Mouse (Mus musculus): ENCODE measurements at regions not wholly inside any gene's neighbourhood (a gene's known extent, or its start where the extent isn't known, plus 50 kb on each side); places are given as distances from the start of the nearest gene placed in this dataset.
A peak's percentile ranks its signal among the peaks of the same experiment; 100 is the strongest.

- Histone ChIP-seq H3K4me1 (peaks cover 10% of the 10 kb centered on the region), H3K9me3 (no peaks in the 10 kb centered on the region; the same call in 1 of the 2 replicates), H3K36me3 (no peaks in the 10 kb centered on the region), H3K9ac (no peak overlapping the region), H3K4me2 (no peak overlapping the region), H3K4me3 (no peak overlapping the region), H3K27me3 (no peaks in the 10 kb centered on the region), H3K27ac (no peak overlapping the region)
- WGBS: 46% methylated on average over 5 of the region's 5 CpGs
- no peak for ATAC-seq (ENCODE audit: insufficient number of reproducible peaks, insufficient read depth, low FRiP score, low TSS enrichment, low read depth)
Measured at GRCm38 (mm10) chr2:166227496-166227895, 72.0 kb upstream of the Sulf2 start.

GRCm38 (mm10) chr2:166226929-166227328 is 71.5 kb upstream of the Sulf2 start:
- 14% methylated on average over 3 of the region's 3 CpGs for WGBS
- no peaks in the 10 kb centered on the region for H3K36me3 ChIP-seq
- H3K9me3 ChIP-seq: no peaks in the 10 kb centered on the region; the same call in 1 of the 2 replicates
- no peaks in the 10 kb centered on the region for H3K27me3 ChIP-seq
- H3K4me3 ChIP-seq: no peak overlapping the region
- H3K27ac ChIP-seq: 0 out of 2 replicates have a peak overlapping the region, but pooled peaks have one; percentile 16
- ATAC-seq (ENCODE audit: insufficient number of reproducible peaks, insufficient read depth, low FRiP score, low TSS enrichment, low read depth): no peak
- H3K4me2 ChIP-seq: no peak overlapping the region
- H3K4me1 ChIP-seq: peaks cover 5% of the 10 kb centered on the region
- no peak overlapping the region for H3K9ac ChIP-seq

GRCm38 (mm10) chr2:166226331-166226730 is 70.9 kb upstream of the Sulf2 start:
- no peaks in the 10 kb centered on the region for H3K36me3 ChIP-seq
- no peak for ATAC-seq (ENCODE audit: insufficient number of reproducible peaks, insufficient read depth, low FRiP score, low TSS enrichment, low read depth)
- H3K4me1 ChIP-seq: peaks cover 4% of the 10 kb centered on the region; the same call in 1 of the 2 replicates
- H3K4me3 ChIP-seq: no peak overlapping the region
- 88% methylated on average over 2 of the region's 2 CpGs for WGBS
- no peak overlapping the region for H3K4me2 ChIP-seq
- H3K27me3 ChIP-seq: no peaks in the 10 kb centered on the region
- H3K27ac ChIP-seq: no peak overlapping the region
- no peak overlapping the region for H3K9ac ChIP-seq
- H3K9me3 ChIP-seq: no peaks in the 10 kb centered on the region; the same call in 1 of the 2 replicates

GRCm38 (mm10) chr2:166225354-166225753 is 69.9 kb upstream of the Sulf2 start:
- no peaks in the 10 kb centered on the region for H3K36me3 ChIP-seq
- H3K9ac ChIP-seq: no peak overlapping the region
- no peaks in the 10 kb centered on the region; the same call in 1 of the 2 replicates for H3K9me3 ChIP-seq
- no peak for ATAC-seq (ENCODE audit: insufficient number of reproducible peaks, insufficient read depth, low FRiP score, low TSS enrichment, low read depth)
- WGBS: 71% methylated on average over 9 of the region's 9 CpGs
- no peak overlapping the region for H3K4me3 ChIP-seq
- no peak overlapping the region for H3K27ac ChIP-seq
- H3K4me1 ChIP-seq: peaks cover 4% of the 10 kb centered on the region; the same call in 1 of the 2 replicates
- H3K27me3 ChIP-seq: no peaks in the 10 kb centered on the region
- no peak overlapping the region for H3K4me2 ChIP-seq

GRCm38 (mm10) chr2:166218783-166219182 is 63.3 kb upstream of the Sulf2 start:
- H3K27ac ChIP-seq: no peak overlapping the region
- no peaks in the 10 kb centered on the region for H3K27me3 ChIP-seq
- H3K36me3 ChIP-seq: no peaks in the 10 kb centered on the region
- no peaks in the 10 kb centered on the region for H3K9me3 ChIP-seq
- no peak for ATAC-seq (ENCODE audit: insufficient number of reproducible peaks, insufficient read depth, low FRiP score, low TSS enrichment, low read depth)
- H3K4me1 ChIP-seq: peaks cover 23% of the 10 kb centered on the region
- H3K9ac ChIP-seq: no peak overlapping the region
- H3K4me3 ChIP-seq: no peak overlapping the region
- 72% methylated on average over 9 of the region's 9 CpGs for WGBS
- H3K4me2 ChIP-seq: no peak overlapping the region

GRCm38 (mm10) chr2:166216512-166216865 is 61.0 kb upstream of the Sulf2 start:
- WGBS: 67% methylated on average over 11 of the region's 11 CpGs
- H3K36me3 ChIP-seq: no peaks in the 10 kb centered on the region
- no peak overlapping the region for H3K9ac ChIP-seq
- ATAC-seq (ENCODE audit: insufficient number of reproducible peaks, insufficient read depth, low FRiP score, low TSS enrichment, low read depth): no peak
- H3K4me3 ChIP-seq: no peak overlapping the region
- H3K27ac ChIP-seq: no peak overlapping the region
- H3K9me3 ChIP-seq: no peaks in the 10 kb centered on the region
- H3K4me1 ChIP-seq: peaks cover 23% of the 10 kb centered on the region
- H3K4me2 ChIP-seq: no peak overlapping the region
- no peaks in the 10 kb centered on the region for H3K27me3 ChIP-seq

GRCm38 (mm10) chr2:166215610-166216511 is 60.4 kb upstream of the Sulf2 start:
- Histone ChIP-seq H3K36me3 (no peaks in the 10 kb centered on the region), H3K4me2 (no peak overlapping the region), H3K4me3 (no peak overlapping the region), H3K9ac (no peak overlapping the region), H3K4me1 (peaks cover 23% of the 10 kb centered on the region), H3K27ac (no peak overlapping the region), H3K9me3 (no peaks in the 10 kb centered on the region), H3K27me3 (no peaks in the 10 kb centered on the region)
- WGBS: 51% methylated on average over 18 of the region's 18 CpGs
- ATAC-seq (ENCODE audit: insufficient number of reproducible peaks, insufficient read depth, low FRiP score, low TSS enrichment, low read depth): no peak

- Histone ChIP-seq H3K4me2 (no peak overlapping the region), H3K27ac (no peak overlapping the region), H3K27me3 (no peaks in the 10 kb centered on the region), H3K4me1 (peaks cover 23% of the 10 kb centered on the region), H3K4me3 (no peak overlapping the region), H3K36me3 (no peaks in the 10 kb centered on the region), H3K9ac (no peak overlapping the region), H3K9me3 (no peaks in the 10 kb centered on the region)
- 61% methylated on average over 7 of the region's 7 CpGs for WGBS
- ATAC-seq (ENCODE audit: insufficient number of reproducible peaks, insufficient read depth, low FRiP score, low TSS enrichment, low read depth): no peak
Measured at GRCm38 (mm10) chr2:166215191-166215590, 59.7 kb upstream of the Sulf2 start.

GRCm38 (mm10) chr2:166207145-166207508 is 51.7 kb upstream of the Sulf2 start:
- H3K27me3 ChIP-seq: no peaks in the 10 kb centered on the region
- no peak overlapping the region for H3K27ac ChIP-seq
- no peaks in the 10 kb centered on the region for H3K36me3 ChIP-seq

GRCm38 (mm10) chr2:166206396-166207144 is 51.1 kb upstream of the Sulf2 start:
- no peak for ATAC-seq (ENCODE audit: insufficient number of reproducible peaks, insufficient read depth, low FRiP score, low TSS enrichment, low read depth)
- Histone ChIP-seq H3K9ac (no peak overlapping the region), H3K4me3 (no peak overlapping the region), H3K36me3 (no peaks in the 10 kb centered on the region), H3K9me3 (no peaks in the 10 kb centered on the region), H3K27ac (no peak overlapping the region), H3K4me1 (peaks cover 41% of the 10 kb centered on the region), H3K4me2 (no peak overlapping the region), H3K27me3 (no peaks in the 10 kb centered on the region)
- 32% methylated on average over 5 of the region's 5 CpGs for WGBS

More at GRCm38 (mm10) chr2:166207145-166207508, 51.7 kb upstream of the Sulf2 start:
- peaks cover 41% of the 10 kb centered on the region for H3K4me1 ChIP-seq
- H3K9me3 ChIP-seq: no peaks in the 10 kb centered on the region
- H3K4me3 ChIP-seq: no peak overlapping the region
- ATAC-seq (ENCODE audit: insufficient number of reproducible peaks, insufficient read depth, low FRiP score, low TSS enrichment, low read depth): no peak
- 82% methylated on average over 3 of the region's 3 CpGs for WGBS
- no peak overlapping the region for H3K4me2 ChIP-seq
- H3K9ac ChIP-seq: no peak overlapping the region

Measured in embryonic facial prominence, embryonic 13.5 days (tissue).